Mouse (Mus musculus): Measurements from ENCODE around the gene Riox2. TPM values are rescaled to one million over a fixed set of nuclear protein-coding genes. Genes with fewer than 3 reads are reported as not detected.

The Riox2 gene
- polyA plus RNA-seq, 1 experiment = not detected

DNA sequence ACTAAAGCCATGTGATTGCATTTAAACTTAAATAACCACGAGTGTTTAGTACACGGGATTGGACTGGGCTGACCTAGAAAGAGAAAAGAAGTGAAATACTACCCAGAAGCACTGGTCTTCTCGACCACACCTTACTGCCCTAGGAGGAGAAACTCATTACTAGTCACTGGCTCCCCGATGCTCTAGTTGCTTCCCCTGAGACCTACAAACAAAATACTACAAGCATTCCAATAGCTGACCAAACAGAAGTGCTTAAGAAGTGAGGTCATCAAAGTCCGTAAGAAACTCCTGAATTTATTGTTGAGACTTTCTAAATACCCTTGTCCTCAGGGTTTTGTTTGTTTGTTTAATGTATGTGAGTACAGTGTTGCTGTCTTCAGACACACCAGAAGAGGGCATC is 38.3 kb downstream of the Riox2 start:
- TF ChIP-seq CTCF (IDR thresholded peaks at IDR 0.05; ENCODE audit: insufficient read depth, low read depth, low read length) = no peak
- no peak for TF ChIP-seq POLR2A (IDR thresholded peaks at IDR 0.05; ENCODE audit: insufficient read depth, low read depth, low read length)
- 91% methylated on average over 5 of the region's 5 CpGs for WGBS
- Histone ChIP-seq H3K4me1 (ENCODE audit: control insufficient read depth, insufficient read depth, low read length) (no peaks in the 10 kb centered on the region), H3K27ac (ENCODE audit: insufficient read depth, low read depth, low read length) (no peak overlapping the region), H3K4me3 (ENCODE audit: insufficient read depth, low read depth, low read length) (no peak overlapping the region)

DNA sequence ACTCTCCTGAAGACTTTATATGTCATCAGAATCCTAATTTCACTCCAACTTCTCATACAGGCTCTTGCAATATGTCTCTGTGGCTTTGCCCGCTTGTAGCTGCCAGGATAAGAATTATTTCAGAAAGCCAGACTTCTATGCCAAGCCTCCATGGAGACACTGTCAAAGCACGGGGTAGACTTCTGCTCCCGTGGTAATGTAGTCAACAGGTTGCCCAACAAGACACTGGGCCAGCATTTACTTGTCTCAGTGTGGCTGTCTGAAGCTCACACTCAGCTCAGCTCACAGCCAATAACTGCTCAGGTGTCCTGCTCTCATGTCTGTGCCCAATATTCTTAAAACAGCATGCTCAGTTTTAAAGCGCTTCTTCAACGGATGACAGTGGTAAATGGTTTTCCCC is 43.6 kb downstream of the Riox2 start:
- TF ChIP-seq POLR2A (IDR thresholded peaks at IDR 0.05; ENCODE audit: insufficient read depth, low read depth, low read length) (no peak), CTCF (IDR thresholded peaks at IDR 0.05; ENCODE audit: insufficient read depth, low read depth, low read length) (no peak)
- 89% methylated on average over 5 of the region's 5 CpGs for WGBS
- no peak overlapping the region for H3K4me3 ChIP-seq (ENCODE audit: insufficient read depth, low read depth, low read length)
- H3K27ac ChIP-seq (ENCODE audit: insufficient read depth, low read depth, low read length) = no peak overlapping the region
- peaks cover 5% of the 10 kb centered on the region; the same call in 1 of the 2 replicates for H3K4me1 ChIP-seq (ENCODE audit: control insufficient read depth, insufficient read depth, low read length)

DNA sequence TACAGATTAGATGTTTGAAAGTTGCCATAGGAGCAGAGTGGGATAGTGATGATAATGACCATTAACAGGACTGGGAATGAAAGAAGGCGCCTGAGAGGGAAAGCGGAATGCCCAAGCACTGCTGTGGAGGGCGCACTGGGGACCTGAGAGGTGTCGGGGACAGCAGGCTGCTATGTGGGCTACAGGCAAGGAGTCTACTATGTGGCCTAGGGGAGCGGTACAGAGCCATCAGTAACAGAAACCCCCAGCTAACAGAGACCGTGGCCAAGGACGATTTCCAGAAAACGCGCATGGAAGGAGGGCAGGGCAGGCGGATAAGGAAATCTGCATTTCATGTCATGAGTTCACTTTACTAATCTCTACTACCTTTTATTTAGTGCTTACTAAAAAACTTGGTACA is 45.4 kb downstream of the Riox2 start:
- TF ChIP-seq POLR2A (IDR thresholded peaks at IDR 0.05; ENCODE audit: insufficient read depth, low read depth, low read length) = no peak
- TF ChIP-seq CTCF (IDR thresholded peaks at IDR 0.05; ENCODE audit: insufficient read depth, low read depth, low read length) = no peak
- no peak overlapping the region for H3K27ac ChIP-seq (ENCODE audit: insufficient read depth, low read depth, low read length)
- H3K4me1 ChIP-seq (ENCODE audit: control insufficient read depth, insufficient read depth, low read length) = peaks cover 7% of the 10 kb centered on the region; the same call in 1 of the 2 replicates
- H3K4me3 ChIP-seq (ENCODE audit: insufficient read depth, low read depth, low read length) = no peak overlapping the region
- 85% methylated on average over 10 of the region's 10 CpGs for WGBS

DNA sequence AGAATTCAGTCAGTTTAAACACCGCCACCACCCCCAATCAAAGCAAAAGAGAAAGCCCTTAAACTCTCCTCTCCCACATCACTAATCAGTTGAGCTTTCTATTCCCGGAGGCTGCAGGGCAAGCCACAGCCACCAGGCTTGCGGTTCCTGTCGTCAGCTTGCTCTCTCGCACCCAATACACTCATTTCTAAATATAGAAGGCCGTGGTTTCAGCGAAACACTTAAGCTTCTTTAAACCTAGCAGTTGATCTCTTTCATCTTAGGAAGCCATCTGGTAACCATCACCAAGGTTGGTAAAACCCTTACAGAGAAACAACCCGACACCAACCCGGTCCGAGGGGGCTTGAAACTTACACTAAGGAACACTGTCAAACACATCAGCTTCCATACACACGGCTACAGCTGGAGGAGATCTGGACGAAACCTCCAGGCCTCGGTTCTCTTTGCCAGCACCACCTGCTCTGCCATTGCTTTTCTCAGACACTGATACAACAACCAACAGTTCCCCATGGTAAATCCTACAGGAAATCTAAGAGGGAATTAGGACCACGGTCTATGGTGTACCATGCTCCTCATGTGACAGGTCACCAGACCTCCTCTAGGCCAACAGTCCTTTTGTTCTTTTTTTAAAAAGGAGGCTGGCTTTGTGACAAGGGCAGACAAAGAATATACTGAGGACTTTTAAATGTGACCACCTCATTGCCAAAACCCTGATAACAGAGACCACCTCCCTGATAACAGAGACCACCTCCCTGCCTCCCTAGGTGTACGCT is 46.1 kb downstream of the Riox2 start:
- WGBS = 72% methylated on average over 15 of the region's 15 CpGs
- H3K27ac ChIP-seq (ENCODE audit: insufficient read depth, low read depth, low read length) = no peak overlapping the region
- TF ChIP-seq POLR2A (IDR thresholded peaks at IDR 0.05; ENCODE audit: insufficient read depth, low read depth, low read length) = no peak
- no peak for TF ChIP-seq CTCF (IDR thresholded peaks at IDR 0.05; ENCODE audit: insufficient read depth, low read depth, low read length)

DNA sequence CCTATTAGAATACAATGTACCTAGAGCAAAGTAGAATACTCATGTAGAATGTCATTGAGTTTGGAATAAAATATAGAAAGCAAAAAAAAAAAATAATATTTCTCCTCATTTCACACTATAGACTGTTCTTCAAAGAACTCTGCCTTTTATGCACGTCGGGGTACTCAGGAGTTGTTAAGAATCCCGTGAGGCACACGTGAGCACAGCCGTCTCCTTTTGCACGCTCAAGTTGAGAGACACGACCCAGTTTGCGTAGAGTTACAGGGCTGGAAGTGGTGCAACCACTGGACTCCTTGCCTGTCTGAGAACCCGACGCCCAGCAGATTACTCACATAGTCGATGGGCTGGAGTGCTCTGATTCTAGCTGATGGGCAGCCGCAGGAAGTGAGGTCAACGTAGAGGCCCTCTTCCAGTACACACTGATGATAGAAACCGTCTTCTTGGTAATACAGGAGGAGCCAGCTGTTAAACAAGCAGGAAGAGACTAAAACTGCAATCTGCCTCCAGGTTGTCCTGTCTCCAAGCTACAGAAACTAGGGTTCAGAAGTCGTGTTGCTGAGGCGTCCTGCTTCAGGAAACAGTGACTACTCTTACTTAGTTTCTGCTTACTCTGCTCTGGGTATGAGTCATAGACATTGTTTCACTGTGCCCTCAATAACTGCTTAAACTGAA is 50.3 kb downstream of the Riox2 start:
- WGBS = 91% methylated on average over 16 of the region's 16 CpGs
- no peak overlapping the region for H3K27ac ChIP-seq (ENCODE audit: insufficient read depth, low read depth, low read length)
- no peak for TF ChIP-seq CTCF (IDR thresholded peaks at IDR 0.05; ENCODE audit: insufficient read depth, low read depth, low read length)
- no peak for TF ChIP-seq POLR2A (IDR thresholded peaks at IDR 0.05; ENCODE audit: insufficient read depth, low read depth, low read length)
- H3K4me1 ChIP-seq (ENCODE audit: control insufficient read depth, insufficient read depth, low read length) = peaks cover 7% of the 10 kb centered on the region; the same call in 1 of the 2 replicates
- no peak overlapping the region for H3K4me3 ChIP-seq (ENCODE audit: insufficient read depth, low read depth, low read length)

More for the DNA sequence above, 46.1 kb downstream of the Riox2 start:
- Histone ChIP-seq H3K4me1 (ENCODE audit: control insufficient read depth, insufficient read depth, low read length) (peaks cover 7% of the 10 kb centered on the region; the same call in 1 of the 2 replicates), H3K4me3 (ENCODE audit: insufficient read depth, low read depth, low read length) (no peak overlapping the region)

DNA sequence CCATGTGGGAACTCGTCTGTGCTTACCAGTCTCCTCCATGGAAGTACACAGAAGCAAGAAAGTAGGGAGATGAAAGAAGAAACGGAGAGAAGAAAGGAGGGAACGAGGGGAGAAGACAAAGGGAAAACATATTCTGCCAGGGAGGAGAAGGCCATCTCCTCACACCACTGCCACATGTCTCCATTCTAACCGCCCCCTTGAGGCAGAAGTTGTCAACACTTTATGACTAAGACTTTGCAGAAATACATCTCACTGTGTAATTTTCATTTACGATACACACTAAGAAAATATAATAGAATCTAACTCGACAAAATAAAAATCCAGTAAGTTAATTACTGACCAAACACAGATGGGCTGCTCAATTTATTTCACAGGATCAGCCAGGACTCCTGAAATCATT is 55.4 kb downstream of the Riox2 start:
- 52% methylated on average over 6 of the region's 6 CpGs for WGBS
- H3K27ac ChIP-seq (ENCODE audit: insufficient read depth, low read depth, low read length) = no peak overlapping the region
- no peak overlapping the region for H3K4me3 ChIP-seq (ENCODE audit: insufficient read depth, low read depth, low read length)
- H3K4me1 ChIP-seq (ENCODE audit: control insufficient read depth, insufficient read depth, low read length) = peaks cover under 1% of the 10 kb centered on the region; the same call in 1 of the 2 replicates
- TF ChIP-seq CTCF (IDR thresholded peaks at IDR 0.05; ENCODE audit: insufficient read depth, low read depth, low read length) (no peak), POLR2A (IDR thresholded peaks at IDR 0.05; ENCODE audit: insufficient read depth, low read depth, low read length) (no peak)

DNA sequence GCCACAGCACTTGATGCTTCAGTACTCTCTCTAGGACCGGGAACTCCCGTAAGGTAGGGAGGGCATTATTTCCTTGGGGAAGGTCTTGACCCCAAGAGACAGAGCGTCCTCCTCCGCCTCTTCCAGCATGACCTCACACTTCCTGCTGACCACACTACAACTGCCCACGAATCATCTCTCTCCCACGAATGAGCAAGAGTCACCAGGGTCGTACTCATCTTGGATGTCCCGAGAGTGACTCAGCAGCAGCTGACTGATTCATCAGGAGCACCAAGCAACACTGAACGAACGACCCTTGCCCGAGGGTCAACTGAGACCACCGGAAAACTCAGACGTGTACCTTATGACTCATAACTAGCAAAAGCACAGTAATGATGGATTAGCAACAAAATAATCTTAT is 58.0 kb downstream of the Riox2 start:
- Histone ChIP-seq H3K4me1 (ENCODE audit: control insufficient read depth, insufficient read depth, low read length) (no peaks in the 10 kb centered on the region), H3K4me3 (ENCODE audit: insufficient read depth, low read depth, low read length) (no peak overlapping the region), H3K27ac (ENCODE audit: insufficient read depth, low read depth, low read length) (no peak overlapping the region)
- no peak for TF ChIP-seq CTCF (IDR thresholded peaks at IDR 0.05; ENCODE audit: insufficient read depth, low read depth, low read length)
- TF ChIP-seq POLR2A (IDR thresholded peaks at IDR 0.05; ENCODE audit: insufficient read depth, low read depth, low read length) = no peak
- 93% methylated on average over 13 of the region's 13 CpGs for WGBS

DNA sequence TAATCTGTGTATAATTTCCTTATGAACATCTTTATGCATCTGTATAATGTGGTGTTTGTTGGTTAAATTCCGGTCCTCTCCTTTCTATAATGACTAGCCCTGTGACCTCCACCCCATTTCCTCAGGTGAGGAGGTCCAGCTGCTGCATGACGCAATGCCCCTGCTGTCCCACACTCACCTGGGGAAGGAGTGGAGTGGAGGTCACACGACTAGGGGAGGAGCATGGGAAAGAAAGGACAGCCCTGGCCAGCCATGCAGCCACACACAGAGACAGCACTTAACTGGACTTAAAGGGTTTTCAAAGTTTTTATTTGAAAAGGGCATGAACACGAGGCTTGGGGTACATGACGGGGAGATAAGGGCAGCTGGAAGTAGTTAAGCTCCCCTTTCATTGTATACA is 59.7 kb downstream of the Riox2 start:
- no peaks in the 10 kb centered on the region for H3K4me1 ChIP-seq (ENCODE audit: control insufficient read depth, insufficient read depth, low read length)
- no peak overlapping the region for H3K4me3 ChIP-seq (ENCODE audit: insufficient read depth, low read depth, low read length)
- no peak overlapping the region for H3K27ac ChIP-seq (ENCODE audit: insufficient read depth, low read depth, low read length)
- no peak for TF ChIP-seq CTCF (IDR thresholded peaks at IDR 0.05; ENCODE audit: insufficient read depth, low read depth, low read length)
- no peak for TF ChIP-seq POLR2A (IDR thresholded peaks at IDR 0.05; ENCODE audit: insufficient read depth, low read depth, low read length)
- WGBS = 88% methylated on average over 5 of the region's 5 CpGs

DNA sequence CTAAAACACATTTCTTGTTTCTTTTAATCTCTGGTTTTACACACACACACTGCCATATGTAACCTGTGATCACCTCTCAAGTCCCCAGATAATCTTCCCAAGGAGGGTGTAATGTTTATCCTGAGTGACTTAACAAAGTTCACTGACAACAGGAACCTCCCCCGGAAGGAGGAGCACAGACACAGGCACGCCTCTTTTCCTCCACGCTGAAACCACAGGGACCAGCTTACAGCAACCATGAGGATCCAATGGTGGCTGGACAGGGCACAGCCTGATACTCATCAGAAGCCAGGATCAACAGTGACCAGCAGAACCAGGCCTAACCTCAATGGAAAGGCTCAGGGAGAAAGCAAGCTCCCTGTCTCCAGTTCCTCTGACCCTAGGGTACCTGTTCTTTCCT is 61.0 kb downstream of the Riox2 start:
- TF ChIP-seq CTCF (IDR thresholded peaks at IDR 0.05; ENCODE audit: insufficient read depth, low read depth, low read length) (no peak), POLR2A (IDR thresholded peaks at IDR 0.05; ENCODE audit: insufficient read depth, low read depth, low read length) (no peak)
- Histone ChIP-seq H3K4me1 (ENCODE audit: control insufficient read depth, insufficient read depth, low read length) (no peaks in the 10 kb centered on the region), H3K27ac (ENCODE audit: insufficient read depth, low read depth, low read length) (no peak overlapping the region), H3K4me3 (ENCODE audit: insufficient read depth, low read depth, low read length) (no peak overlapping the region)
- 58% methylated on average over 3 of the region's 3 CpGs for WGBS
